Mouse (Mus musculus) heart, embryonic 14.5 days (tissue): ENCODE results near the gene Vdr. TPM values are rescaled to one million over a fixed set of nuclear protein-coding genes. Genes with fewer than 3 reads are reported as not detected.

Experiments used
- ATAC-seq: fragments of 200-750 bp; cut with Nextera tagmentation; 2 replicates; pipeline ENCODE4 v1.8.0; 2017; ENCODE audit warnings: low read depth, moderate TSS enrichment; ENCODE audit not compliant: insufficient number of reproducible peaks, insufficient read depth, low FRiP score
- H3K27ac ChIP-seq, 2 experiments: fragments of 200-500 bp in 1 of 2; fragments of 300-500 bp in 1 of 2; sonication (generic) in 1 of 2; replicated peaks in 1 of 2; 2 replicates each; pipeline ENCODE4 v1.5.1; 2012 to 2014; ENCODE audit warnings: low read depth in 2 of 2, low read length in 2 of 2, control low read depth in 1 of 2, mild to moderate bottlenecking in 1 of 2, mixed read lengths in 1 of 2; ENCODE audit not compliant: control insufficient read depth in 1 of 2, insufficient read depth in 1 of 2
- H3K27me3 ChIP-seq: fragments of 300-500 bp; sonication (generic); 2 replicates; pipeline ENCODE4 v1.6.1; 2014; ENCODE audit warnings: mild to moderate bottlenecking, low read length, control low read depth; ENCODE audit not compliant: control insufficient read depth, insufficient read depth
- H3K36me3 ChIP-seq: fragments of 300-500 bp; sonication (generic); 2 replicates; pipeline ENCODE4 v1.6.1; 2014; ENCODE audit warnings: mild to moderate bottlenecking, control low read depth, low read length, mixed read lengths; ENCODE audit not compliant: control insufficient read depth, insufficient read depth
- H3K4me1 ChIP-seq, 2 experiments: fragments of 200-500 bp in 1 of 2; fragments of 300-500 bp in 1 of 2; sonication (generic) in 1 of 2; 2 replicates each; pipeline ENCODE4 v1.6.1; 2012 to 2014; ENCODE audit warnings: low read length in 2 of 2, control low read depth in 1 of 2, mixed read lengths in 1 of 2; ENCODE audit not compliant: control insufficient read depth in 2 of 2, insufficient read depth in 2 of 2
- H3K4me2 ChIP-seq: fragments of 300-500 bp; sonication (generic); 2 replicates; pipeline ENCODE4 v1.6.1; 2014; ENCODE audit warnings: mild to moderate bottlenecking, low read length
- H3K4me3 ChIP-seq, 2 experiments: fragments of 200-500 bp in 1 of 2; fragments of 300-500 bp in 1 of 2; sonication (generic) in 1 of 2; 2 replicates each; pipeline ENCODE4 v1.5.1; 2012 to 2014; ENCODE audit warnings: low read length in 2 of 2, mild to moderate bottlenecking in 2 of 2, control low read depth in 1 of 2, low read depth in 1 of 2, moderate library complexity in 1 of 2; ENCODE audit not compliant: control insufficient read depth in 1 of 2, insufficient read depth in 1 of 2
- H3K9ac ChIP-seq: fragments of 300-500 bp; sonication (generic); 2 replicates; pipeline ENCODE4 v1.6.1; 2014; ENCODE audit warnings: mild to moderate bottlenecking, low read length
- H3K9me3 ChIP-seq: fragments of 300-500 bp; sonication (generic); 2 replicates; pipeline ENCODE4 v1.6.1; 2016; ENCODE audit warnings: low read length, control low read depth; ENCODE audit not compliant: control insufficient read depth
- WGBS: fragments of 180-500 bp; shearing (Covaris S2); extraction: QIAGEN DNeasy Blood & Tissue Kit; methylation state at CpG from one replicate; pipeline ENCODE4 v1.1.7; 2014; 5-methylcytosine and 5-hydroxymethylcytosine counted together
- polyA plus RNA-seq: library from polyadenylated mRNA; unstranded; fragments of >200 nt; fragmentation: Nextera tagmentation; extraction: Ambion mirVana; gene quantifications from 2 replicates; pipeline ENCODE4 v1.2.1, GENCODE M21; 2014

Vdr gene
- polyA plus RNA-seq, 1 experiment from 2014 or later: 0.81 TPM

- Histone ChIP-seq H3K9ac (no peak overlapping the region), H3K4me2 (no peak overlapping the region), H3K36me3 (no peaks in the 10 kb centered on the region), H3K4me3 (no peak overlapping the region), H3K9me3 (0 out of 2 replicates have a peak, but pooled peaks cover 4% of the 10 kb centered on the region), H3K27ac (no peak overlapping the region), H3K27me3 (no peaks in the 10 kb centered on the region), H3K4me1 (peaks cover 21 to 31% of the 10 kb centered on the region in 2 experiments)
- ATAC-seq: no peak
- WGBS: 83% methylated on average over 6 of the region's 6 CpGs
Measured at GRCm38 (mm10) chr15:97842058-97842457, 68.4 kb downstream of the Vdr start.

GRCm38 (mm10) chr15:97841383-97841782, 69.0 kb downstream of the Vdr start:
- H3K27ac ChIP-seq: no peak overlapping the region
- H3K4me1 ChIP-seq: peaks cover 27 to 36% of the 10 kb centered on the region in 2 experiments
- no peak overlapping the region for H3K4me2 ChIP-seq
- H3K9ac ChIP-seq: no peak overlapping the region
- H3K4me3 ChIP-seq: no peak overlapping the region
- no peaks in the 10 kb centered on the region for H3K36me3 ChIP-seq
- H3K27me3 ChIP-seq: no peaks in the 10 kb centered on the region
- no peak for ATAC-seq
- H3K9me3 ChIP-seq: 0 out of 2 replicates have a peak, but pooled peaks cover 4% of the 10 kb centered on the region
- WGBS: 91% methylated on average over 6 of the region's 6 CpGs

- no peak for ATAC-seq
- no peak overlapping the region for H3K4me2 ChIP-seq
Measured at GRCm38 (mm10) chr15:97840781-97841180, 69.6 kb downstream of the Vdr start.

GRCm38 (mm10) chr15:97839991-97840455, 70.4 kb downstream of the Vdr start:
- Histone ChIP-seq H3K9me3 (no peaks in the 10 kb centered on the region), H3K4me1 (peaks cover 31 to 36% of the 10 kb centered on the region in 2 experiments), H3K9ac (no peak overlapping the region; the same call in 1 of the 2 replicates), H3K4me3 (no peak overlapping the region), H3K27me3 (no peaks in the 10 kb centered on the region), H3K36me3 (no peaks in the 10 kb centered on the region), H3K4me2 (no peak overlapping the region), H3K27ac (peak overlapping the region; percentile 34 to 41; a peak in 3 of 4 replicates)
- peak; percentile 76 for ATAC-seq
- 18% methylated on average over 3 of the region's 3 CpGs for WGBS

More at GRCm38 (mm10) chr15:97840781-97841180, 69.6 kb downstream of the Vdr start:
- Histone ChIP-seq H3K4me3 (no peak overlapping the region), H3K4me1 (peaks cover 31 to 36% of the 10 kb centered on the region in 2 experiments), H3K9ac (peak overlapping the region; percentile 16; the same call in 1 of the 2 replicates), H3K27me3 (no peaks in the 10 kb centered on the region), H3K36me3 (no peaks in the 10 kb centered on the region), H3K27ac (peak overlapping the region in 1 of 2 experiments; percentile 41; a peak in 2 of 4 replicates), H3K9me3 (no peaks in the 10 kb centered on the region)
- 83% methylated on average over 1 of the region's 1 CpGs for whole genome bisulfite sequencing

- ATAC-seq: no peak
- Histone ChIP-seq H3K9me3 (no peaks in the 10 kb centered on the region), H3K4me2 (no peak overlapping the region), H3K27ac (peak overlapping the region in 1 of 2 experiments; percentile 41; a peak in 3 of 4 replicates), H3K9ac (no peak overlapping the region), H3K4me3 (no peak overlapping the region), H3K4me1 (peaks cover 31 to 36% of the 10 kb centered on the region in 2 experiments), H3K27me3 (no peaks in the 10 kb centered on the region), H3K36me3 (no peaks in the 10 kb centered on the region)
- 64% methylated on average over 4 of the region's 4 CpGs for WGBS
Measured at GRCm38 (mm10) chr15:97839473-97839872, 71.0 kb downstream of the Vdr start.

- no peak overlapping the region for H3K4me3 ChIP-seq
- no peak overlapping the region for H3K4me2 ChIP-seq
- no peak overlapping the region for H3K27ac ChIP-seq
- WGBS: 84% methylated on average over 2 of the region's 2 CpGs
- no peak overlapping the region for H3K9ac ChIP-seq
- peaks cover 31 to 36% of the 10 kb centered on the region in 2 experiments for H3K4me1 ChIP-seq
- no peaks in the 10 kb centered on the region for H3K27me3 ChIP-seq
- no peaks in the 10 kb centered on the region for H3K36me3 ChIP-seq
- H3K9me3 ChIP-seq: no peaks in the 10 kb centered on the region
- ATAC-seq: no peak
Measured at GRCm38 (mm10) chr15:97839012-97839411, 71.4 kb downstream of the Vdr start.

GRCm38 (mm10) chr15:97838395-97838794, 72.0 kb downstream of the Vdr start:
- peaks cover 31 to 36% of the 10 kb centered on the region in 2 experiments for H3K4me1 ChIP-seq
- 89% methylated on average over 4 of the region's 4 CpGs for WGBS
- no peaks in the 10 kb centered on the region for H3K9me3 ChIP-seq
- no peak for ATAC-seq
- H3K4me3 ChIP-seq: no peak overlapping the region
- H3K4me2 ChIP-seq: no peak overlapping the region
- H3K27me3 ChIP-seq: no peaks in the 10 kb centered on the region
- peak overlapping the region in 1 of 2 experiments; percentile 24; a peak in 1 of 4 replicates for H3K27ac ChIP-seq
- H3K9ac ChIP-seq: no peak overlapping the region
- no peaks in the 10 kb centered on the region for H3K36me3 ChIP-seq
